Mouse (Mus musculus) forebrain, embryonic 15.5 days (tissue): ENCODE data around the gene Rps5. TPM values are rescaled to one million over a fixed set of nuclear protein-coding genes. Genes with fewer than 3 reads are reported as not detected.
A peak's percentile ranks its signal among the peaks of the same experiment; 100 is the strongest.
"Not testable (repeated sequence)": the region's sequence is repeated elsewhere in the genome, so short reads cannot be mapped to it uniquely, and the experiment has no call there.

ENCODE experiments used
- ATAC-seq: fragments of 200-750 bp; cut with Nextera tagmentation; replicated peaks from 2 replicates; pipeline ENCODE4 v1.8.0; 2017; ENCODE audit warnings: mild to moderate bottlenecking, moderate TSS enrichment, moderate library complexity
- H3K27ac ChIP-seq: fragments of 300-500 bp; sonication (generic); replicated peaks from 2 replicates; pipeline ENCODE4 v1.5.1; 2015; ENCODE audit warnings: mild to moderate bottlenecking, inconsistent platforms
- H3K27me3 ChIP-seq: fragments of 300-500 bp; sonication (generic); 2 replicates; pipeline ENCODE4 v1.6.1; 2015; ENCODE audit warnings: inconsistent platforms
- H3K36me3 ChIP-seq: fragments of 300-500 bp; sonication (generic); 2 replicates; pipeline ENCODE4 v1.6.1; 2015; ENCODE audit warnings: mild to moderate bottlenecking, inconsistent platforms
- H3K4me1 ChIP-seq: fragments of 300-500 bp; sonication (generic); 2 replicates; pipeline ENCODE4 v1.6.1; 2015; ENCODE audit warnings: inconsistent platforms
- H3K4me2 ChIP-seq: fragments of 300-500 bp; sonication (generic); replicated peaks from 2 replicates; pipeline ENCODE4 v1.6.1; 2015; ENCODE audit warnings: mild to moderate bottlenecking, inconsistent platforms
- H3K4me3 ChIP-seq: fragments of 300-500 bp; sonication (generic); 2 replicates; pipeline ENCODE4 v1.5.1; 2015; ENCODE audit warnings: mild to moderate bottlenecking, inconsistent platforms
- H3K9ac ChIP-seq: fragments of 300-500 bp; sonication (generic); replicated peaks from 2 replicates; pipeline ENCODE4 v1.6.1; 2015; ENCODE audit warnings: mild to moderate bottlenecking, inconsistent platforms
- H3K9me3 ChIP-seq: fragments of 300-500 bp; sonication (generic); 2 replicates; pipeline ENCODE4 v1.6.1; 2016; ENCODE audit warnings: inconsistent platforms
- WGBS: fragments of 180-500 bp; shearing (Covaris S2); methylation state at CpG from one replicate; pipeline ENCODE4 v1.1.7; 2015; ENCODE audit warnings: mixed read lengths; 5-methylcytosine and 5-hydroxymethylcytosine counted together
- polyA plus RNA-seq: library from polyadenylated mRNA; unstranded; fragments of >200 nt; fragmentation: Nextera tagmentation; extraction: Ambion mirVana; gene quantifications from 2 replicates; pipeline ENCODE4 v1.2.1, GENCODE M21; 2015

Rps5 gene
- polyA plus RNA-seq, result 659 and 698 TPM in 2 replicates

GRCm38 (mm10) chr7:12921705-12922465 is at the start of gene Rps5:
Rps5 (plus strand) TSS chr7:12922290.
- under 1% methylated on average over 55 of the region's 55 CpGs for WGBS
- Histone ChIP-seq H3K9me3 (no peaks in the 10 kb centered on the region), H3K4me1 (peaks cover 15% of the 10 kb centered on the region), H3K27me3 (peaks cover 4% of the 10 kb centered on the region; the same call in 1 of the 2 replicates), H3K27ac (peak within 1 kb of the TSS; percentile 91), H3K36me3 (peaks cover 35% of the 10 kb centered on the region), H3K9ac (peak within 1 kb of the TSS; percentile 83), H3K4me2 (peak within 1 kb of the TSS; percentile 93), H3K4me3 (peak within 1 kb of the TSS; percentile 86)
- peak; percentile 99 for ATAC-seq

GRCm38 (mm10) chr7:12874301-12874700 is 47.8 kb upstream of the Rps5 start:
- H3K4me2 ChIP-seq, result no peak overlapping the region
- no peaks in the 10 kb centered on the region for H3K36me3 ChIP-seq
- H3K9ac ChIP-seq, result no peak overlapping the region
- WGBS, result 35% methylated on average over 3 of the region's 3 CpGs
- no peaks in the 10 kb centered on the region for H3K4me1 ChIP-seq
- no peak for ATAC-seq
- H3K27ac ChIP-seq, result no peak overlapping the region
- H3K4me3 ChIP-seq, result no peak overlapping the region
- H3K27me3 ChIP-seq, result no peaks in the 10 kb centered on the region
- no peaks in the 10 kb centered on the region for H3K9me3 ChIP-seq

- no peak overlapping the region for H3K4me3 ChIP-seq
Measured at GRCm38 (mm10) chr7:12880036-12880435, 42.1 kb upstream of the Rps5 start.

GRCm38 (mm10) chr7:12880497-12880896 is 41.6 kb upstream of the Rps5 start:
- H3K27me3 ChIP-seq, H3K9me3 ChIP-seq, H3K27ac ChIP-seq: not testable (repeated sequence)
- H3K4me1 ChIP-seq, result peaks cover 18% of the 10 kb centered on the region
- H3K4me2 ChIP-seq, result peak overlapping the region; percentile 80
- ATAC-seq, result peak; percentile 53
- WGBS, result 43% methylated on average over 8 of the region's 8 CpGs
- peak overlapping the region; percentile 83 for H3K4me3 ChIP-seq
- H3K36me3 ChIP-seq, result peaks cover 17% of the 10 kb centered on the region
- peak overlapping the region; percentile 88 for H3K9ac ChIP-seq

More at GRCm38 (mm10) chr7:12880036-12880435, 42.1 kb upstream of the Rps5 start:
- Histone ChIP-seq H3K36me3 (peaks cover 12% of the 10 kb centered on the region), H3K4me1 (peaks cover 18% of the 10 kb centered on the region), H3K9ac (no peak overlapping the region), H3K4me2 (peak overlapping the region; percentile 80; the same call in 1 of the 2 replicates), H3K27me3 (no peaks in the 10 kb centered on the region), H3K9me3 (no peaks in the 10 kb centered on the region), H3K27ac (no peak overlapping the region)
- ATAC-seq, result no peak; the same call in 1 of the 2 replicates

- peaks cover 23% of the 10 kb centered on the region for H3K36me3 ChIP-seq
- H3K4me2 ChIP-seq, result peak within 1 kb of the TSS; percentile 80
- H3K4me3 ChIP-seq, result peak within 1 kb of the TSS; percentile 83
- H3K9ac ChIP-seq, result peak within 1 kb of the TSS; percentile 88
- peak; percentile 99 for ATAC-seq
- WGBS, result under 1% methylated on average over 35 of the region's 35 CpGs
- no peaks in the 10 kb centered on the region for H3K9me3 ChIP-seq
- H3K4me1 ChIP-seq, result peaks cover 18% of the 10 kb centered on the region
- peak within 1 kb of the TSS; percentile 45; the same call in 1 of the 2 replicates for H3K27ac ChIP-seq
- H3K27me3 ChIP-seq, result no peaks in the 10 kb centered on the region
Measured at GRCm38 (mm10) chr7:12880911-12881660, 41.0 kb upstream of the Rps5 start, which contains the start of gene Zfp128. Zfp128 (plus strand) TSS chr7:12881177.

GRCm38 (mm10) chr7:12886563-12887266 is 35.4 kb upstream of the Rps5 start:
- 93% methylated on average over 12 of the region's 12 CpGs for WGBS

GRCm38 (mm10) chr7:12887585-12887984 is 34.5 kb upstream of the Rps5 start:
- no peaks in the 10 kb centered on the region for H3K27me3 ChIP-seq
- 95% methylated on average over 5 of the region's 5 CpGs for WGBS
- H3K27ac ChIP-seq, result no peak overlapping the region
- H3K4me1 ChIP-seq, result 0 out of 2 replicates have a peak, but pooled peaks cover under 1% of the 10 kb centered on the region
- H3K36me3 ChIP-seq, result peaks cover 84% of the 10 kb centered on the region
- ATAC-seq, result no peak
- no peak overlapping the region for H3K4me3 ChIP-seq
- H3K9ac ChIP-seq, result no peak overlapping the region
- H3K9me3 ChIP-seq, result no peaks in the 10 kb centered on the region
- H3K4me2 ChIP-seq, result no peak overlapping the region

More at GRCm38 (mm10) chr7:12886563-12887266, 35.4 kb upstream of the Rps5 start:
- Histone ChIP-seq H3K4me1 (peaks cover 9% of the 10 kb centered on the region), H3K9ac (no peak overlapping the region), H3K36me3 (peaks cover 75% of the 10 kb centered on the region), H3K4me3 (no peak overlapping the region), H3K27me3 (no peaks in the 10 kb centered on the region), H3K9me3 (no peaks in the 10 kb centered on the region), H3K4me2 (no peak overlapping the region), H3K27ac (no peak overlapping the region)
- no peak for ATAC-seq

- H3K4me2 ChIP-seq, result no peak overlapping the region
- 93% methylated on average over 14 of the region's 14 CpGs for WGBS
- ATAC-seq, result no peak
- no peak overlapping the region for H3K4me3 ChIP-seq
- no peak overlapping the region for H3K9ac ChIP-seq
- peaks cover 62% of the 10 kb centered on the region for H3K36me3 ChIP-seq
- H3K9me3 ChIP-seq, result no peaks in the 10 kb centered on the region
- no peaks in the 10 kb centered on the region for H3K27me3 ChIP-seq
- H3K27ac ChIP-seq, result no peak overlapping the region
- H3K4me1 ChIP-seq, result no peaks in the 10 kb centered on the region
Measured at GRCm38 (mm10) chr7:12890928-12891327, 31.2 kb upstream of the Rps5 start.

- Histone ChIP-seq H3K9me3 (no peaks in the 10 kb centered on the region), H3K36me3 (peaks cover 58% of the 10 kb centered on the region), H3K27me3 (no peaks in the 10 kb centered on the region), H3K9ac (no peak overlapping the region), H3K4me2 (no peak overlapping the region), H3K4me3 (no peak overlapping the region), H3K27ac (no peak overlapping the region), H3K4me1 (no peaks in the 10 kb centered on the region)
- ATAC-seq, result no peak
- WGBS, result 81% methylated on average over 1 of the region's 1 CpGs
Measured at GRCm38 (mm10) chr7:12891334-12891733, 30.8 kb upstream of the Rps5 start.

- H3K4me3 ChIP-seq, result peak within 1 kb of the TSS; percentile 57
- H3K27ac ChIP-seq, result no peak within 1 kb of the TSS
- H3K4me1 ChIP-seq, result peaks cover 9% of the 10 kb centered on the region
- H3K36me3 ChIP-seq, result 0 out of 2 replicates have a peak, but pooled peaks cover 4% of the 10 kb centered on the region
- peak within 1 kb of the TSS; percentile 47 for H3K4me2 ChIP-seq
- WGBS, result 6% methylated on average over 36 of the region's 36 CpGs
- peak within 1 kb of the TSS; percentile 61 for H3K9ac ChIP-seq
- no peaks in the 10 kb centered on the region for H3K27me3 ChIP-seq
- ATAC-seq, result peak; percentile 99
- H3K9me3 ChIP-seq, result no peaks in the 10 kb centered on the region
Measured at GRCm38 (mm10) chr7:12897655-12898410, 24.3 kb upstream of the Rps5 start, which contains the start of gene Zscan22. Zscan22 (plus strand) TSS chr7:12897815.

- peaks cover 23% of the 10 kb centered on the region for H3K36me3 ChIP-seq
- no peak for ATAC-seq
- no peak overlapping the region for H3K4me2 ChIP-seq
- no peaks in the 10 kb centered on the region for H3K9me3 ChIP-seq
- whole genome bisulfite sequencing, result 95% methylated on average over 5 of the region's 5 CpGs
- no peak overlapping the region for H3K4me3 ChIP-seq
- H3K4me1 ChIP-seq, result peaks cover 9% of the 10 kb centered on the region
- H3K27me3 ChIP-seq, result no peaks in the 10 kb centered on the region
- H3K27ac ChIP-seq, result no peak overlapping the region
- no peak overlapping the region for H3K9ac ChIP-seq
Measured at GRCm38 (mm10) chr7:12901517-12901916, 20.6 kb upstream of the Rps5 start.
